Mouse (Mus musculus): Measurements from ENCODE around the gene Dclre1c. TPM values are rescaled to one million over a fixed set of nuclear protein-coding genes. Genes with fewer than 3 reads are reported as not detected.
"Not testable (repeated sequence)": the region's sequence is repeated elsewhere in the genome, so short reads cannot be mapped to it uniquely, and the experiment has no call there.

Gene Dclre1c
- 10 to 100 TPM in 1 of 2 experiments, 1 to 10 TPM in 1; 9.9 to 12.5 TPM for total RNA-seq (2021)
- long read RNA-seq, full-length matches to known transcripts: 6 of 9 reads
- long read RNA-seq, partial matches to known transcripts: 0 of 9 reads
- long read RNA-seq, other reads (novel, unspliced or antisense): 3 of 9 reads

DNA sequence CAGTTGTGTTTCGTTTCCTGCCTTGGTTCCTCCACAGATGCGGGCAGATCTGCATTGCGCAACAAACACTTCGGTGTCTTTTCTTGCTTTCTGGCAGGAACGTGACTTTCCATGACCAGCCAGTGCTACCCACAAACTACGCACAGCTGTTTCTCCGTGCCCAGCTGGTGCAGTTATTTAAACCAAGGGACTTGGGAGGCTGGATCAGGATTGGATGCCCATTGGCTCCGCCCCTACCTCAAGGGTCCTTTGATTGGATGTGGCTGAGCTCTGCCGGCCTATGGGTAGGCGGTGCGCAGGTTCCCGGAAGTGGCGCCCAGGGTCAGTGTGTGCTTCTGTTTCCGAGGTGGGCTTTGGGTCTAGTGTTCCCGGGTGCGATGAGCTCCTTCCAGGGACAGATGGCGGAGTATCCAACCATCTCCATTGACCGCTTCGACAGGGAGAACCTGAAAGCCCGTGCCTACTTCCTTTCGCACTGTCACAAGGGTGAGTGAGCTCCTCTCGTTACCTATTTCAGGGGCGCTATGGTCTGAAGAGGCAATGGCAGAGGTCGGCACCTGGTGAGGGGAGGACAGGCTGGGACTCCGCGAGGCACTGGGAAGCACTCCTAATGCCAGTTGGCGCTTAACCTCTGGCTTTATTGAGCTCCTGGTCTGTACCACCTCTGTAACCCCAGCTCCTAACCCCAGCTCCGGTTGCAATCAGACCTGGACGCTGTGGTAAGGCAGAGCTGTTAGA is at the start of gene Dclre1c:
Gene Dclre1c (plus strand): TSS at position 291 of the 738 bp plus-strand sequence.
- DNase-seq (ENCODE audit: low spot score in 2 of 2): peak; percentile 82 to 94

DNA sequence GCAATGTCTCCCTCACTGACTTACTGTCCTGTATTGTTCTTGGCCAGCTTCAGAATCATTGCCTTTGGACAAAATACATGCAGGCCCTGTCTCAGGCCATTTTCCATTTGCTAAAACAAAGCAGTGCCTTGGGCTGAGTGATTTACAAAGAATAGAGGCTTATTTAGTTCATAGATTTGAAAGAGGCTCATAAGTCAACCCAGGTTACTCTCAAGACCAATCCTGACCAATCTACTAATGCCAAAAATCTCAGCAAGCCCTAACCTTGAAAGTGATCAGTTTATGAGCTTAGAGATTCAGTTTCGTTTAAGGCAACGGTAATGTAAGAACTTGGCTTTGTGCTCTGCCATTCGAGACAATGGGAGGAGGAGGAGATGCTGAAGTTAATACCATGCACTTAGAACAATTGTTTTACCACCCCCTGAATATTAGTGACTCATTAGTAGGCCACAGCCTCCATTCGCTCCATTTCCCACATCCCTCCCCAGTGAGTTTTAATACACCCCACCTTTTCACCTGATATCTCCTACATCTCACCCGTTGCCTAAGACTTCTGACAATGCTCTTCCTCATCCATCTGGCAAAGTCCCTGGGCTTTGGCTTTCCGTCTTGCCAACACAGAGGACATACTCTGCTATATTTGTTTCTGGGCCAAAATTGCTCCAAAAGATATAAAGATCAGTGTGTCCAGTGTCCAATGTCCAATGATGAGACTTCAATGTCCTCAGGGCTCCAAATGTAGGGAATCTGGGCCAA is 36.6 kb upstream of the Dclre1c start:
- no peak for DNase-seq (ENCODE audit: low spot score in 2 of 2)

DNA sequence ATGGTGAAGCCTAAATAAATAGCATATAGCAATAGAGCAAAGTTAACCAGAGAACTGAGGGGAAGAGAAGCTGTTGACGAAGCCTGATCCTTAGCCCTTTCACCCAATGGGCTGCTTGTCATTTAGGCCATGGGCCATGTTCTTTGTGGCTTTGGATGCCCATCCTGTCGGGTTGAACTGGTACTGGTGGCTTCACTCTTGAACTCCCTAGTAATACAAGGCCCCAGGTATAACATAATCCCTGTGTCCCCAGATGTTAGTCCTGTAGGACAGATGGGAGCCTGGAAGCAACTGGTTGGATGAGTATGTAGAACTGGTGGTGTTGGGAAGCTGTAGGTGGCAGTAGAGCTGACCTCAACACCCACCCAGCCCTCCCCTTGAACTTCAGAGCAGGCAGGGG is 32.0 kb upstream of the Dclre1c start:
- no peak for DNase-seq (ENCODE audit: low spot score in 2 of 2)

DNA sequence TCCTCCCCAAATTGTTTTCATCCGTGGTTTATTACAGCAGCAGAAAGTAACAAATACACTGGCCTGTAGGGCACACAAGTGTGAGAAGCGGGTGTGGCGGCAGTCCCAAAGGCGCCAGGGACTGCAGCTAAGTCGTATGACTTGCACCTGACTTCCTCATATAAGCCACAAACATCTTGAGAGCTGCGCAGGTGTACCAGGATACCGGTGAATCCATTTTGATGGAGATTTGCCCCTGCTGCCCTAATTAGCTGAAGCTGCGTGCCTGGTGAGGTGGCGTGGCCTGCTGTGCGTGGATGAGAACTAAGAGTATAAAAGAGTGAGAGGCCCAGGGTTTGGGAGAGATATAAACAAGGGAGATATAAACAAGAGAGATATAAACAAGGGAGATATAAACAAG is 26.8 kb upstream of the Dclre1c start, which contains the start of gene Olah:
Gene Olah (minus strand): TSS at position 101 of the 400 bp plus-strand sequence.
- not testable (repeated sequence) for DNase-seq (ENCODE audit: low spot score in 2 of 2)

DNA sequence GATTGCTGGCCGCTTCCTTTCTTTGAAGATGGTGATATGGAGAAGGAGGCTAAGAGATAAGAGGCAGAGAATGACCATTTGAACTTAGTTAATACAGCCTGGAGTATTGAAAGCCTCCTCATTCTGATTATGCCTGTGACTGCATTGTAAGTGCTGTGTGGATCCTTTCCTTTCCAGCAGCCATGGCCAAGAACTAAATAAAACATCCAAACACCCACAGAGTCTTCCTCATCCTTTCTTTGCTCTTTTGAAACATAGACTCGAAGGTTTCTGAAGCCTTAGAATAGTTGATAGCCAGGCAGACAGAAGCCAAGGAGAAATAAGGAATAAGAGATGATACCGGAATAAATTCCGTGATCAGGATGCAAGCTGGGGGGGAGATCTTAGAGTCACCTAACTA is 17.9 kb upstream of the Dclre1c start:
- no peak for DNase-seq (ENCODE audit: low spot score in 2 of 2)

DNA sequence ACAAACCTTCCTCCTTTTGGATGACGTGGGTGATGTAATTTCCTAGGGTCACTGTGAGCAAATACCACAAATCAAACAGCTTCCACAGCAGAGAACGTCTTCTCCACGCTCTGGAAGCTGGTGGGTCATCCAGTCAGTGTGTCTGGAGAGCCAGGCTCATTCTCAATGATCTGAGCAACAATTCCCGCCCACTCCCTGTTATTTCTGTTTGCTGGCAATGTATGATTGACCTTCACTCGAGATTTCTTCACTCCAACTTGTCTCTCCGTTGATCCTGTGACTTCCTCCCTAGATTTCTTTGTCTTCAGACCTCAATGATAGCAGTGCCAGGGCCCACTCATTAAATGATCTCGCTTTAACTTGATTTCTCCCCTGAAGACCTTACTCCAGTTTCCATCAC is 16.2 kb upstream of the Dclre1c start:
- DNase-seq (ENCODE audit: low spot score in 2 of 2): no peak

DNA sequence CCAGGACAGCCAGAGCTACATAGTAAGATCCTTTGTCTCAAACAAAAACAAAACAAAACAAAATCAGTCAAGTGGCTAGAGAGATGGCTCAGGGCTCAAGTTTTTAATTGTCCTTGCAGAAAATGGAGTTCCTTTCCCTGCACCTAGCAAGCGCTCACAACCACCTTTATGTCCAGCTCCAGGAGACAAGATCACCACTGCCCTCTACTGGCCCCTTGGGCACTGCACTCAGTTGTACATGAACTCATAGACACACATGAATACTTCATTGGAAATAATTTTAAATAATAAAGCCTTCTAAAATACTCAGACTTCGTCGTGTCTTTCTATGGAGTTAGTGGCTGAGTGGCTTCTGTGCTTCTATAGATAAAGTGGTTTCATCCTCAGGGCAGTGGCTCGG is 9.7 kb upstream of the Dclre1c start:
- peak in 1 of 2 experiments; percentile 81 for DNase-seq (ENCODE audit: low spot score in 2 of 2)

DNA sequence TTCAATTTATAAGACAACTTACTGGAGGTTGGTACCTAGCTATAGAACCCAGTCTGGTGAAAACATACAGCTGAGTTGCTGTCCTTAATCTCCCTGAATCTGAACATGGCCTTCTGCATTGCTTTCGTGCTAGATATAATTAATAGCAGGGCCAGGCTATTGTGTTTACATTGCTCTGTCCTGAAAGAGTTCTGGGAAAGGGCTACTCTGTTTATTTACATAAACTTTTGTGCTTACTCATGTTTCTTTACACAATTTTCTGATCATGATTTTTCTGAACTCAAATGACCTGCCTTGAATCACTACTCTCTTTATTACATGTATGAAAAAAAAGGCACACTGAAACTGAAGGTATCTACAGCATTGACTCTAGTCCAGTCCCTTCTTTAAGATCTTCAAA is 8.3 kb upstream of the Dclre1c start:
- DNase-seq (ENCODE audit: low spot score in 2 of 2): no peak

DNA sequence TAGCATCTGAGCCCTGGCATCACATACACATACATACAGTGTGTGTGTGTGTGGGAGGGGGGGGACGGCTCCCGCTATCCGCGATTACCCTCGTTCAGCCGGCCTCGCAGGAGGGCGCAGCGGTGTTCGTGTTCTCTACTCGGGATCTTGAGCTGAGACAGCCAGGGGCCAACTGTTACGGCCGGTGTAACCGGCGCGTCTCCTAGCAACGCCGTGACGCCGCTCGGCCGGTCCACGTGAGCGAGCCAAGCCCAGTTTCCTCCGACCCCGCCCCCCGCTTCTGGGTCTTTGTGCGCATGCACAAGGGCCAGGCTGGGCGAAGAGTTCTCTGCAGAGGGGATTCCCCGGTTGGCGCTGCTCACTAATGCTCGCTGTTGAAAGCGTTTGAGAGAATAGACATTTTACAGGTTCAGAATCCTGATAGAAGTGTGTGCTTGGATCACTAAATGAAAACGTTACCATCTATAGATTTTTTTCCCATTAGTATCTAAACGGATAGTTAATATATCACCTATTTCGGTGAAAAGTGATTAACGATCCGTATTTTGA is 5.0 kb upstream of the Dclre1c start:
- DNase-seq (ENCODE audit: low spot score in 2 of 2): peak; percentile 92 to 97

DNA sequence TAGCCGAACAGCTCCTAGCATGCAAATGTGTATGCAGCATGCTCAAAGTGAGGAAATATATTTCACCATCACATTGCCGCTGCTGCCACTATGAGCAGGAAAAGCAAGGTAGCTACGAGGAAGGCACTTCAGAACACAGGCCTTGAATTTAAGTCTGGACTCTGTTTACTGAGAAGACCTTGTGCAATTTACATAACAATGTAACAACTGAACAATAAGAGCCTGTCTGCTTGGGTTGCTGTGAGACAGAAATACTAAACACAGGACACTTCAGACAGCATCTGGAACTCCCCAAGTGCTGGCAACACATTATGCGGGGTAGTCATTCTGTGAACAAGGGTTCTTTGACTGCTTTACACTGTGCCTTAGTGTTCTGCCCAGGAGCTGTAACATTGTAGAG is 3.8 kb upstream of the Dclre1c start:
- DNase-seq (ENCODE audit: low spot score in 2 of 2): peak in 1 of 2 experiments; percentile 16

DNA sequence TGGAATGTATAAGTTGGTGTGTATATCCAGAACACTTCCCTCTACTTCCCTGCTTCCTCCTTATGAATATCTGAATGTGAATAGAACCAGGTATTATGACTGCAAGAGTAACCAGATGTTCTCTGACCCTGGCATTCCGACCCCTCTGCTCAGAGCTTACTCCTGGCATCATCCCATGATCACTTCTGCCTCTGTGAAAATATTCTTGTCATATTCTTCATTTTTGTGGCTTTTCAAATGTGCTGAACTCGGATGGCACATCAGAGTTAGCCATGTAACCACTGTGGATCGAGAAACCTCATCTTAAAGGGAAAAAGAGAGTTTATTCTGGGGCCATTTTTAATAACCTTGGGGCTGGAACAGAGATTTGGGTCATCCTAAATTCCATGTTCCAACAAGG is 1.4 kb upstream of the Dclre1c start, which contains the start of gene Meig1:
Gene Meig1 (minus strand): TSS at position 101 of the 400 bp plus-strand sequence.
- DNase-seq (ENCODE audit: low spot score in 2 of 2): no peak

DNA sequence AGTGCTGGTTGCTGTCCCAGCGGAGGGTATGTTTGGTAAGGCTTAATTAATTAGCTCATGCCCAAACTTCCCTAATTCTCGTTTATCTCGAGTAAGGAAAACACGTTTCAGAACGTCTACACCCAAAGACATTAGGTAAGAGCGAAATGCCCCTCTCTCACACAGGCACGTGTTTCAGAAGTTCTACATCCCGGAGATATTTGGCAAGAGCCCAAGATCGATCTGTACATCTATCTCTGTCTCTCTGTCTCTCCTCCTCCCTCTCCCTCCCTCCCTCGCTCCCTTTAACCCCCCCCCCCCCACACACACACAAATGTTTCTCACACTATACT is 614 bp downstream of the Dclre1c start:
- DNase-seq (ENCODE audit: low spot score in 2 of 2): no peak

DNA sequence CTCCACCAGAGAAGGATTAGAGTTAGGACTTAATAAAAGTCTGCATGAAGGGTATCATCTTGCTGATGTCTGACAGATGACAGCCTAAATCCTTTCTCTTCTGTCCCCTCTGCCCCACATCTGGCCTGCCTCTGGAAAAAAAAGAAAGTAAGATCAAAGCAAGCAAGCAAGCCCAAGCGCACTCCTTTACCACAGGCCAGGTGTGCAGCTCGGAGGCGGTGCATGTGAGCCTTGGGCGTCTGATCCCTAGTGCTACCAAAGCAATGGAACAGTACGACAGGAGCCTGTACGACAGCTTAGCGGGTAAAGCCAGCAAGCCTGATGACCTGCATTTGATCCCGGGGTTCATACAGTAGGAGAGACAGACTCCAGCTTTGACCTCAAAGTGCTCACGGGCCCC is 7.0 kb downstream of the Dclre1c start:
- DNase-seq (ENCODE audit: low spot score in 2 of 2): no peak

DNA sequence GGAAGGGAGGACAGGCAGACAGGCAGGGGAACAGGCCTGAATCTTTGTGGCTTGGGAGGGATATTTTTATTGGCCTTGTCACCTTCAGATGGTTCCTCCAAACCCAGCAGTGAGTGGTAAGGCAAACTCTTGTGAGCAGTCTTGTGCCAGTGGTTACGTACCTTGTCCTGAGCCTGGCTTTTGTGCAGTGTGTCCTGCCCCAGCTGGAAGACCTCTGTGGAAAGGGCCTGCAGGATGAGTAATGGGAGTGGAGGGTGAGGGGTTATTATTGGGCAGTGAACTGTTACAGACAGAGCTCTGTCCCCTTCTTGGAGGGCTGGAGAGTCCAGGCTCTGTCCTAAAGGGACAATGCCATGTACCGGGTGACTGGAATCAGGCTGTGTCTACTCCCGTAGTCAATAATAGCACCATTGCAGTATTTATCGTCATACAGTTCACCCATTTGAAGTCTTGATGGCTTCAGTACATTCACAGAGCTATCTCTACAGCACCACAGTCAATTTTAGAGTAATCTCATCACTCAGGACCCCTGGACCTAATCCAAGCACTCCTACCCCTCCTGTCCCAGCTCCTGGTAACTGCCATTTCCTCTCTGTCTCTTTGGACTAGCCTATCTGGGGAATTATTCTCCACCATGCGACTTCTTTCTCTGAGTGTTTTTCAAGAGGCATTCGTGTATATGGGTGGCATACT is 11.6 kb downstream of the Dclre1c start:
- DNase-seq (ENCODE audit: low spot score in 2 of 2): no peak

DNA sequence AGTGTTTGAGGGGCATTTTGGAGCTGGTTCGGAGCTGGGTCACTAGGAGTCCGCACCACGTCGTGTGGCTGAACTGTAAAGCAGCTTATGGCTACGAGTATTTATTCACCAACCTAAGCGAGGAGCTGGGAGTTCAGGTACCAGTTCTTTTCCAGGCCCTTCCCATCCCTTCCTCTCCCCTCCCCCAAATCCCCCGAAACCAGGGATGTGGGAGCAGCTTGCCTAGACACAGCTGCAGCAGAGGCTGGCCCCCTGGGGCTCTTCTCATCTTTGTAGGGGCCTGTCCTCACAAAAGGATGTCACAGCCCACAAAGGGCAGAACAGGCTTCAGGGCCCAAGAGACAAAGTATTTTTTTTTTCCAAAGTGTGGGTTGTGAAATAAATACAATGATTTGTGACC is 14.0 kb downstream of the Dclre1c start:
- no peak for DNase-seq (ENCODE audit: low spot score in 2 of 2)

DNA sequence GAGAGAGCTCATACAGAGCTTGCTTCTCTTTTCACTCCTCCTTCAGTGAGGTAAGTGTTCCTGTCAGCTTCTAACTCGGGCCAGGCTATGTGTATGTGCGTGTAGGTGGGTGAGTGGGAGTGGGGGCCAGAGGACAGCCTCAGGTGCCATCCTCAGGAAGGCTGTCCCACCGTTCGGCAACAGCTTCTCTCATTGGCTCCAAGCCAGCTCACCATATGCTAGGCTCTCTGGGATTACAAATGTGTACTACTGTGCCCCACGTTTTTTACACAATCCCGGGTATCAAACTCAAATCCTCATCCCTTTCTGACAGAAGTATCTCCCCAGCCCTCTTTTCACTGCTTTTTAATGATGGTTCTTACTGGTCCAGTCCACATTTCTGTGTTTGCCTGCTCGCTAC is 20.3 kb downstream of the Dclre1c start:
- DNase-seq (ENCODE audit: low spot score in 2 of 2): peak; percentile 30 to 71

DNA sequence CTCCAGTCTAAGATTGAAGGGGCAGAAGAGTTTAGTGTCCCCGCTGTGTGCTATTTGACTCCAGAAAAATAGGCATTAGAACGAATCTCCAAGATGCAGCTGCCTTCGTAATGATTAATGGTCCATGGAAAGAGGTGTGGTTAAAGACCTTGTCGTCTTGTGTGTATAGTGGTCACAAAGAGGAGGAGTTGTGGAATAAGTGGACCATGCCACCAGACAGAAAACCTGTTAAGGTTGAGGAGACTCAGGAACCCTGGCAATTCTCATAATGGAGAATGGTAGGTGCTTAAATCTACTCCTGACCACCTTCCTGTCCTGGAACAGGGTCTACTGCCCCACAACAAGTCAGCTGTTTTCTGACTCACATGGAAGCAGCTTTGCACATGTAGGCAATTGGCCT is 22.1 kb downstream of the Dclre1c start:
- no peak for DNase-seq (ENCODE audit: low spot score in 2 of 2)

DNA sequence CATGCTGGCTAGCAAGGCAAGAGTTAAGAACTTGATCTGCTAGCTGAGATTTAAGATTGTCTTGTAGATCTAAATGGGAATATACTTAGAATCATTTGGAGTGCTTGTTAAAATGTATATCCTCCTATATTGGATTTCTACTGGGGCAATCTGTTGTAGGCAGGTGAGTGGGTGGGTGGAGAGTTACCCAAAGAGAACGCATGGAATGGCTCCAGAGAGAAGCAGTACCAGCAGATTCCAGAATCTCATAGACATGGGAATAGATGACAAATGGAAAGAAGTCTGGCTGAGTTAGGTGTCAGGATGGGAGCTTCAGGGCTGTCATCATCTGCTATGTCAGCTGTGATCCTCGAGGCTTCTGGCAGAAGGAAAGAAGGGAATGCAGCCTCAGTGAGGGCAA is 25.5 kb downstream of the Dclre1c start:
- peak in 1 of 2 experiments; percentile 55 for DNase-seq (ENCODE audit: low spot score in 2 of 2)

DNA sequence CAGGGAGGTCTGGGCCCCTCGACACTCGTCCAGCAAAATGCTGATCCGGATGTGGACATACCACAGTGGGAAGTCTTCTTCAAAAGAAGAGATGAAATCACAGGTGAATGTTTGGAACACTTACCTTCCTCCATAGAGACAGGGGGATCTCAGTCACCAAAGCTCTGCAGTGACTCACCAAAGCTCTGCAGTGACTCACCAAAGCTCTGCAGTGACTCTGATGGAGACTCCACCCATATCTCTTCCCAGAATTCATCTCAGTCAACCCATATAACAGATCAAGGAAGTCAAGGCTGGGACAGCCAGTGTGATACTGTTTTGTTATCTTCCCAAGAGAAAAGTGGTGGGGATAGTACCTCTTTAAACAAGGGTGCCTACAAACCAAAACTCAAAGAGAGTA is 29.2 kb downstream of the Dclre1c start:
- no peak for DNase-seq (ENCODE audit: low spot score in 2 of 2)

DNA sequence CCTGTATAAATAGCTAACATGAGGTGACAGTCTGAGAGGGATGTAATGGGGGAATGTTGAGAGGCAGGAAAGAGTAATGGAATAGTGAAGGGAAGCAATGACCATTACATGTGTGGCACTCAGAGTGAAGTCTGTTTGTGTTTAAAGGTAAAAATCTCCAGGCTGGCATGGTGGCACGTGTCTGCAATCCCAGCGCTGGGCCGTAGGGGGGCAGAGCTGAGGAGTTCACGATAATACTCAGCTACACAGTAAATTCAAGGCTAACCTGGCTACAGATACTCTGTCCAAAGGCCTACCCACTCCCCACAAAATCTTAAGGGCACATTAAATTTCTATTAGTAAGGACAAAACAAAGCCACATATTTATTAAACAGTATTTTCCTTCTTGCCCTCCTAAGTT is 32.7 kb downstream of the Dclre1c start:
- no peak for DNase-seq (ENCODE audit: low spot score in 2 of 2)

DNA sequence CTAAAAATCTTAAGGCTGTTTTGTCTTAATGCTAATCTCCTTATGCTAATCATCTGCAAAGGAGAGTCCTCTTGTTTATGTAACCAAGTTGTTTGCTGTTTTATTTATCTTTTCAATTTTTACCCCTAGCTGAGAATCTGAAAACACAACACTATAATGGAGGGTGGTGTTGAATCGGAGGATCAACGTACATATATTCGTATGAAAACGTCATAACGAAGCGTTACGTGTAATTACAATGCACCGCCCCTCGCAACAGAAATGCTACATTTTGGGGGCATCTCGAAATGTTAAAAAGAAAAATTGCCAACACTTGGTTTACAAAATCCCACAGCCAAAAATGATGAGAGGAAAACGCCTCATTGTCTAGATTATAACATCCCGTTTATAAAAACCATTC is 50.0 kb downstream of the Dclre1c start:
- DNase-seq (ENCODE audit: low spot score in 2 of 2): no peak
